Mouse (Mus musculus) CD8-positive naive resting alpha-beta T cell, adult 2 months (primary cell): ENCODE measurements at regions not wholly inside any gene's neighbourhood (a gene's known extent, or its start where the extent isn't known, plus 50 kb on each side); places are given as distances from the start of the nearest gene placed in this dataset.

Source experiments
- DNase-seq, 2 experiments: peaks; one replicate each; pipeline ENCODE4 v3.0.0; 2022; ENCODE audit warnings: low read depth in 2 of 2, low spot score in 2 of 2

GRCm38 (mm10) chr7:90030486-90031250, 49.9 kb upstream of the Eed start:
- DNase-seq: no peak

GRCm38 (mm10) chr7:90033086-90033485, 52.3 kb upstream of the Eed start:
- DNase-seq: no peak

- no peak for DNase-seq
These were observed 53.0 kb upstream of the Eed start for GRCm38 (mm10) chr7:90033640-90034312.

- no peak for DNase-seq
These were observed 53.7 kb upstream of the Eed start for GRCm38 (mm10) chr7:90034498-90034897.

GRCm38 (mm10) chr7:90035396-90035795, 54.6 kb upstream of the Eed start:
- DNase-seq: no peak

- DNase-seq: no peak
These were observed 57.0 kb upstream of the Eed start for GRCm38 (mm10) chr7:90037736-90038135.

GRCm38 (mm10) chr7:90039504-90039903, 58.7 kb upstream of the Eed start:
- no peak for DNase-seq

- no peak for DNase-seq
These were observed 60.0 kb upstream of the Eed start for GRCm38 (mm10) chr7:90040581-90041340.

GRCm38 (mm10) chr7:90041565-90042024, 60.8 kb upstream of the Eed start:
- DNase-seq: no peak

- no peak for DNase-seq
These were observed 61.6 kb upstream of the Eed start for GRCm38 (mm10) chr7:90042364-90042763.

- DNase-seq: no peak
These were observed 62.7 kb upstream of the Eed start for GRCm38 (mm10) chr7:90043526-90043925.

- DNase-seq: no peak
These were observed 63.4 kb upstream of the Eed start for GRCm38 (mm10) chr7:90044100-90044698.

GRCm38 (mm10) chr7:90045208-90045800, 64.5 kb upstream of the Eed start:
- DNase-seq: no peak

GRCm38 (mm10) chr7:90046228-90046627, 65.4 kb upstream of the Eed start:
- DNase-seq: no peak

- no peak for DNase-seq
These were observed 66.1 kb upstream of the Eed start for GRCm38 (mm10) chr7:90046862-90047261.

GRCm38 (mm10) chr7:90048401-90049307, 67.9 kb upstream of the Eed start:
- no peak for DNase-seq

GRCm38 (mm10) chr7:90049831-90050237, 69.1 kb upstream of the Eed start:
- DNase-seq: no peak

- DNase-seq: no peak
These were observed 74.2 kb upstream of the Eed start for GRCm38 (mm10) chr7:90054795-90055511.

- DNase-seq: no peak
These were observed 72.1 kb upstream of the Picalm start for GRCm38 (mm10) chr7:90057947-90058346.
